Mouse (Mus musculus): Measurements from ENCODE around the gene Tspan11. TPM values are rescaled to one million over a fixed set of nuclear protein-coding genes. Genes with fewer than 3 reads are reported as not detected.

Gene Tspan11
- polyA plus RNA-seq, 1 experiment from 2014 or later = 64.3 TPM

DNA sequence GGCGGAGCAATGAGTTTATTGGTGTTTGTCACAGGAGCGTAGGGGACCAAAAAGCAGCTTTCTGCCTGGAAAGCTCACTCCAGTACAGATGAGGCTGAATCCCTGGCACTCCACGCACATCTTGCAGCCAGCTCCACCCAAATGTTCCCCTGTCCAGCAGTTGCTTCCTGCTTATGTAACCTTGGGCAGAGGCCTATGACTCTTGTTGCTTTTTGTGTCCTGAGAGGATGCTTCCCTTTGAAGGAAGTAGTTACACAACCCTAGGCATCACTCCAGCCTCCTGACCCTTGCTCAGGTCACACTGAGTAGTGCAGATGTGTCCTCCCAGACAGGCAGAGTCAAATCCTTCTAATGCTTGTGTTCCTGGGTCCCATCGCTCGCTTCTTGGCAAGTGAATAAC is 46.5 kb downstream of the Tspan11 start:
- Histone ChIP-seq H3K27me3 (replicated peaks; ENCODE audit: insufficient read depth, low read length) (no peaks in the 10 kb centered on the region), H3K9ac (replicated peaks; ENCODE audit: low read depth) (no peak overlapping the region), H3K9me3 (ENCODE audit: low read length) (no peaks in the 10 kb centered on the region), H3K27ac (ENCODE audit: low read length) (no peak overlapping the region), H3K4me2 (replicated peaks; ENCODE audit: low read depth, low read length) (no peak overlapping the region), H3K4me3 (ENCODE audit: low read depth, low read length) (no peak overlapping the region), H3K4me1 (ENCODE audit: insufficient read depth, low read depth, low read length) (no peaks in the 10 kb centered on the region), H3K36me3 (ENCODE audit: insufficient read depth, low read length) (no peaks in the 10 kb centered on the region)
- WGBS = 82% methylated on average over 5 of the region's 5 CpGs
- TF ChIP-seq CTCF (IDR thresholded peaks at IDR 0.05) = no peak
- no peak for TF ChIP-seq EP300 (IDR thresholded peaks at IDR 0.05)
- DNase-seq (ENCODE audit: low spot score) (peak; percentile 19), ATAC-seq (no peak)

DNA sequence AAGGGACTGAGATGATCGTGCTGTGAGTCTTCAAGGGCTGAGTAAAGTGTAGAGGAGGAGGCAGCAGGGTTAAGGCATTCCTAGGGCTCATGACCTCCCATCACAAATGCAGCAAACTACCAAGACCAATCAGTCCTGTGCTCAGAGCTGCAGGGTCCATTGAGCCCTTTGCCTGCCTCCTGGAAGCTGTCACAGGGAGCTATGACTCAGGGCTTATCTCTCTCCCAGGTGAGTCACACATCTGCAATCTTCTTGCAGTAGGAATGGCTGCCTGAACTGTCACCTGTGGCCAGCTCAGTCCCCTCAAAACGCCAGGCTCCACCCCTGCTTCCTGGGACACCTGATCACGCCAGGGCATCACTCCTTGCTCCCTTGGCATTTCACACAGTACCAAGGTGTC is 47.7 kb downstream of the Tspan11 start:
- no peak overlapping the region for H3K9ac ChIP-seq (replicated peaks; ENCODE audit: low read depth)
- no peak overlapping the region for H3K27ac ChIP-seq (ENCODE audit: low read length)
- no peaks in the 10 kb centered on the region for H3K9me3 ChIP-seq (ENCODE audit: low read length)
- no peaks in the 10 kb centered on the region for H3K4me1 ChIP-seq (ENCODE audit: insufficient read depth, low read depth, low read length)
- no peaks in the 10 kb centered on the region for H3K36me3 ChIP-seq (ENCODE audit: insufficient read depth, low read length)
- H3K4me2 ChIP-seq (replicated peaks; ENCODE audit: low read depth, low read length) = no peak overlapping the region
- ATAC-seq (no peak), DNase-seq (ENCODE audit: low spot score) (no peak)
- no peaks in the 10 kb centered on the region for H3K27me3 ChIP-seq (replicated peaks; ENCODE audit: insufficient read depth, low read length)
- H3K4me3 ChIP-seq (ENCODE audit: low read depth, low read length) = no peak overlapping the region
- TF ChIP-seq EP300 (IDR thresholded peaks at IDR 0.05) (no peak), CTCF (IDR thresholded peaks at IDR 0.05) (no peak)
- 72% methylated on average over 3 of the region's 3 CpGs for WGBS

DNA sequence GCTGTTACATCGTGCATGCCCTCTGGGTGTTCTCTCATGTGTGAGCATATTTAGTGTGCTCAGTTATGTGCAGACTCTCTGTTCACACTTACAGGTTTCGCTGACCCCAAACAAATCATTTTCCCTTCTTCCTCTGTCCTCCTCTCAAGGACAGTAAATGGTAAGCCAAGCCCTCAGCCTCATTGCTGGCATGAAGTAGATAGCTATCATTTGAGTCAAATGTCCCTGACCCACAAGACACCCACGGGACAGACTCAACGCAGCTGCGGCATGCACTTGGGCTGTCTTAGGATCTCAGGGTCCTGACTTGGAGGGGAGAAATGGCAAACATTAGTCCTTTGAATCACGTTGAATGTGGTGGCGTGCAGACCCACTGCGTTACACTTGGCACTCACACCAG is 55.0 kb downstream of the Tspan11 start:
- Histone ChIP-seq H3K9me3 (ENCODE audit: low read length) (no peaks in the 10 kb centered on the region), H3K36me3 (ENCODE audit: insufficient read depth, low read length) (no peaks in the 10 kb centered on the region), H3K27ac (ENCODE audit: low read length) (no peak overlapping the region), H3K4me3 (ENCODE audit: low read depth, low read length) (no peak overlapping the region), H3K4me1 (ENCODE audit: insufficient read depth, low read depth, low read length) (no peaks in the 10 kb centered on the region), H3K9ac (replicated peaks; ENCODE audit: low read depth) (no peak overlapping the region), H3K4me2 (replicated peaks; ENCODE audit: low read depth, low read length) (no peak overlapping the region), H3K27me3 (replicated peaks; ENCODE audit: insufficient read depth, low read length) (no peaks in the 10 kb centered on the region)
- TF ChIP-seq EP300 (IDR thresholded peaks at IDR 0.05) = no peak
- TF ChIP-seq CTCF (IDR thresholded peaks at IDR 0.05) = no peak
- WGBS = 88% methylated on average over 8 of the region's 8 CpGs
- DNase-seq (ENCODE audit: low spot score) (no peak), ATAC-seq (no peak)

DNA sequence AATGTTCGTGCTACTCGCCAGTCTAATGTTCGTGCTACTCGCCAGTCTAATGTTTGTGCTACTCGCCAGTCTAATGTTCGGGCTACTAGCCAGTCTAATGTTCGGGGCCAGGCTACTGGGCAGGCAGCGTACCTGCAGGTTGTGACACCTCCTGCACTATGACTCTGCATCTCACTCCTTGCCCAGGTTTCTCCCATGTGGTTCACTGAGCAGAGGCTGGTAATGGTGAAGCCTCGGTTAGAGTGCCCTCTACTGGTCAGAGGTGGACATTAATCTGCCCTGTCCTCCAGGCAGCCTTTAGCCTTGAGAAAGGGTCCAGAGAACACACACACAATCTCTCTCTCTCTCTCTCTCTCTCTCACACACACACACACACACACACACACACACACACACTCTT is 58.3 kb downstream of the Tspan11 start:
- Histone ChIP-seq H3K27ac (ENCODE audit: low read length) (no peak overlapping the region), H3K4me1 (ENCODE audit: insufficient read depth, low read depth, low read length) (no peaks in the 10 kb centered on the region), H3K9ac (replicated peaks; ENCODE audit: low read depth) (no peak overlapping the region), H3K4me2 (replicated peaks; ENCODE audit: low read depth, low read length) (no peak overlapping the region), H3K36me3 (ENCODE audit: insufficient read depth, low read length) (no peaks in the 10 kb centered on the region), H3K4me3 (ENCODE audit: low read depth, low read length) (no peak overlapping the region), H3K9me3 (ENCODE audit: low read length) (no peaks in the 10 kb centered on the region), H3K27me3 (replicated peaks; ENCODE audit: insufficient read depth, low read length) (no peaks in the 10 kb centered on the region)
- ATAC-seq = peak; percentile 85
- WGBS = 55% methylated on average over 9 of the region's 9 CpGs
- TF ChIP-seq CTCF (IDR thresholded peaks at IDR 0.05) (peak; percentile 92), EP300 (IDR thresholded peaks at IDR 0.05) (no peak)
- peak; percentile 76 for DNase-seq (ENCODE audit: low spot score)

DNA sequence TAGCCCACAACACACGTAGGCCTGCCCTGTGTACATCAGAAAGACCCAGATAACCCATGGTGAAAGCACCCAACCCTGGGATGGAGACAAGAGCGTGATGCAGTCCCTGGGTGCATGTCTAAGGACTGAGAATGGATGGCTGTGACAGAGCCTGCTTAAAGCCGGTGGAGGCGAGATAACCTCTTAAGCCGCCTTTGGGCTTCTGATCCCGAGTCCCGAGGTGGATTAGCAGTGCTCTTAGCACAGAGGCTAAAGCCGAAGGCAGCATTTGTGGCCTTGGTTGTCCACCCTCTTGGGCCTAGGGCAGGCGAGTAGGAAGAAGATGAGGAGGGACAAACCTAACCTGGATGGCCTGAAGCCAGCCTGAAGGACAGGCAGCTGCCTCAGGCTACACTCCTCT is 61.3 kb downstream of the Tspan11 start:
- no peak for TF ChIP-seq EP300 (IDR thresholded peaks at IDR 0.05)
- no peak for TF ChIP-seq CTCF (IDR thresholded peaks at IDR 0.05)
- WGBS = 73% methylated on average over 9 of the region's 9 CpGs
- Histone ChIP-seq H3K27me3 (replicated peaks; ENCODE audit: insufficient read depth, low read length) (no peaks in the 10 kb centered on the region), H3K4me2 (replicated peaks; ENCODE audit: low read depth, low read length) (no peak overlapping the region), H3K36me3 (ENCODE audit: insufficient read depth, low read length) (no peaks in the 10 kb centered on the region), H3K4me3 (ENCODE audit: low read depth, low read length) (no peak overlapping the region), H3K27ac (ENCODE audit: low read length) (no peak overlapping the region), H3K4me1 (ENCODE audit: insufficient read depth, low read depth, low read length) (no peaks in the 10 kb centered on the region), H3K9me3 (ENCODE audit: low read length) (no peaks in the 10 kb centered on the region), H3K9ac (replicated peaks; ENCODE audit: low read depth) (no peak overlapping the region)
- DNase-seq (ENCODE audit: low spot score) (no peak), ATAC-seq (no peak)

DNA sequence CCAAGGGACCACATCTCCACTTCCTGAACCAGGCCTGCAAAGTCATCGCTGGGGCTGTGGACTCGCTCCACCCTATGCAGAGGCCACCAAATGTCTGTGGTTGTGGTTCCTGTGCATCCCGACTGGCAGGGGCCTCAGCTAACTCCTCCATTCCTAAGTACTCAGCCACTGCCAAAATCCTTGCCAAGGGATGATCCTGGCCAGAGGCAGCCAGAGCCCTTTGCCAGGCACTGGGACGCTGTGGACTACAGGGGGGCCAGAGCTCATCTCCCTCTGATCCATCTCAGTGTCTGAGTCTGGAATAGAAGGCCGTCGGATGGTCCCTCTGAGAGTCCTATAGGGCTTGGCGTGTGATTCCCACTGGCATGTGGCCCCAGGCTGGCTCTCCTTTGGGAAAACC is 62.5 kb downstream of the Tspan11 start:
- WGBS = 90% methylated on average over 7 of the region's 7 CpGs

DNA sequence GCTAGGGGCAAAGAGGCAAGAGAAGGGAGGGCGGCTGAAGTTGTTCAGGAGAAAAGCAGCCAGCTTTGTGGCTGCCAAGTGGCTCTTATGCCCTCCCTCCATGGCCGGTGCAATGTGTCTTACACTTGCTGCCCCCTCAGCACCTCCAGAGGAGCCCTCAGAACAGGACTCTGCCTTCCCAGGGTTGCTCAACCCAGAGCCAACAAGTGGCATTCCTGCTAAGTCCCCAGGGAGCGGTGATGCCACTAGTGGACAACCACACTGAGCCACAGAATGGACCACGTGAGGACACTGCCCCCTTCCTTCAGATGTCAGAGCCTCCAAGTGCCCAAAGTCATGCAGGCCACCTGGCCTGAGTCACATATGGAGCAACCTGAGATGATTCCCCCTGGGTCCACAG is 65.7 kb downstream of the Tspan11 start:
- no peaks in the 10 kb centered on the region for H3K36me3 ChIP-seq (ENCODE audit: insufficient read depth, low read length)
- no peaks in the 10 kb centered on the region for H3K4me1 ChIP-seq (ENCODE audit: insufficient read depth, low read depth, low read length)
- H3K27me3 ChIP-seq (replicated peaks; ENCODE audit: insufficient read depth, low read length) = no peaks in the 10 kb centered on the region
- DNase-seq (ENCODE audit: low spot score) (peak; percentile 63), ATAC-seq (peak; percentile 84)
- no peaks in the 10 kb centered on the region for H3K9me3 ChIP-seq (ENCODE audit: low read length)
- no peak overlapping the region for H3K9ac ChIP-seq (replicated peaks; ENCODE audit: low read depth)
- H3K27ac ChIP-seq (ENCODE audit: low read length) = no peak overlapping the region
- WGBS = 55% methylated on average over 4 of the region's 4 CpGs
- H3K4me3 ChIP-seq (ENCODE audit: low read depth, low read length) = no peak overlapping the region
- no peak for TF ChIP-seq EP300 (IDR thresholded peaks at IDR 0.05)
- TF ChIP-seq CTCF (IDR thresholded peaks at IDR 0.05) = peak; percentile 4; the same call in 1 of the 2 replicates
- no peak overlapping the region for H3K4me2 ChIP-seq (replicated peaks; ENCODE audit: low read depth, low read length)

More for the DNA sequence above, 62.5 kb downstream of the Tspan11 start:
- no peak overlapping the region for H3K4me3 ChIP-seq (ENCODE audit: low read depth, low read length)
- TF ChIP-seq EP300 (IDR thresholded peaks at IDR 0.05) (no peak), CTCF (IDR thresholded peaks at IDR 0.05) (no peak)
- no peaks in the 10 kb centered on the region for H3K9me3 ChIP-seq (ENCODE audit: low read length)
- no peak overlapping the region for H3K9ac ChIP-seq (replicated peaks; ENCODE audit: low read depth)
- no peak for ATAC-seq
- DNase-seq (ENCODE audit: low spot score) = no peak
- H3K27ac ChIP-seq (ENCODE audit: low read length) = no peak overlapping the region
- H3K4me1 ChIP-seq (ENCODE audit: insufficient read depth, low read depth, low read length) = no peaks in the 10 kb centered on the region
- H3K36me3 ChIP-seq (ENCODE audit: insufficient read depth, low read length) = no peaks in the 10 kb centered on the region
- no peaks in the 10 kb centered on the region for H3K27me3 ChIP-seq (replicated peaks; ENCODE audit: insufficient read depth, low read length)
- H3K4me2 ChIP-seq (replicated peaks; ENCODE audit: low read depth, low read length) = no peak overlapping the region

Data from lung, postnatal 0 days (tissue).